Mouse (Mus musculus): ENCODE measurements around the gene Diablo. TPM values are rescaled to one million over a fixed set of nuclear protein-coding genes. Genes with fewer than 3 reads are reported as not detected.
"Not testable (repeated sequence)": the region's sequence is repeated elsewhere in the genome, so short reads cannot be mapped to it uniquely, and the experiment has no call there.

The Diablo gene
- total RNA-seq (2014; fragmentation: Nextera tagmentation) (29.0 and 61.6 TPM in 2 replicates), total RNA-seq (2017) (54.6 and 62.5 TPM in 2 replicates)

GRCm38 (mm10) chr5:123523692-123524392 lies at the start of gene Diablo:
Gene Diablo, minus strand, starts transcription at chr5:123524176.
- peak; percentile 94 for ATAC-seq (replicated peaks; ENCODE audit: poor library complexity, severe bottlenecking)

GRCm38 (mm10) chr5:123573362-123573761 lies 49.4 kb upstream of the Diablo start:
- no peak for ATAC-seq (replicated peaks; ENCODE audit: poor library complexity, severe bottlenecking)

- peak; percentile 96 for ATAC-seq (replicated peaks; ENCODE audit: poor library complexity, severe bottlenecking)
Observed at GRCm38 (mm10) chr5:123572357-123573186, 48.6 kb upstream of the Diablo start, which contains the start of gene Vps33a. Gene Vps33a, minus strand, starts transcription at chr5:123573038.

- ATAC-seq (replicated peaks; ENCODE audit: poor library complexity, severe bottlenecking): no peak
Observed at GRCm38 (mm10) chr5:123561128-123561527, 37.2 kb upstream of the Diablo start.

GRCm38 (mm10) chr5:123559588-123559987 lies 35.6 kb upstream of the Diablo start:
- no peak for ATAC-seq (replicated peaks; ENCODE audit: poor library complexity, severe bottlenecking)

- no peak for ATAC-seq (replicated peaks; ENCODE audit: poor library complexity, severe bottlenecking)
Observed at GRCm38 (mm10) chr5:123556451-123556850, 32.5 kb upstream of the Diablo start.

GRCm38 (mm10) chr5:123555693-123556092 lies 31.7 kb upstream of the Diablo start:
- ATAC-seq (replicated peaks; ENCODE audit: poor library complexity, severe bottlenecking): no peak

- no peak for ATAC-seq (replicated peaks; ENCODE audit: poor library complexity, severe bottlenecking)
Observed at GRCm38 (mm10) chr5:123533801-123534200, 9.8 kb upstream of the Diablo start.

- ATAC-seq (replicated peaks; ENCODE audit: poor library complexity, severe bottlenecking): no peak
Observed at GRCm38 (mm10) chr5:123530056-123530455, 6.1 kb upstream of the Diablo start.

GRCm38 (mm10) chr5:123528641-123529040 lies 4.7 kb upstream of the Diablo start:
- ATAC-seq (replicated peaks; ENCODE audit: poor library complexity, severe bottlenecking): no peak

- no peak for ATAC-seq (replicated peaks; ENCODE audit: poor library complexity, severe bottlenecking)
Observed at GRCm38 (mm10) chr5:123525916-123526495, 2.0 kb upstream of the Diablo start.

GRCm38 (mm10) chr5:123525281-123525680 lies 1.3 kb upstream of the Diablo start, which contains the start of gene Gm49027:
Gene Gm49027, minus strand, starts transcription at chr5:123525488.
- no peak for ATAC-seq (replicated peaks; ENCODE audit: poor library complexity, severe bottlenecking)

GRCm38 (mm10) chr5:123524393-123524750 lies 396 bp upstream of the Diablo start:
- ATAC-seq (replicated peaks; ENCODE audit: poor library complexity, severe bottlenecking): peak; percentile 80

- ATAC-seq (replicated peaks; ENCODE audit: poor library complexity, severe bottlenecking): no peak
Observed at GRCm38 (mm10) chr5:123522166-123522565, 1.8 kb downstream of the Diablo start.

GRCm38 (mm10) chr5:123521621-123522020 lies 2.4 kb downstream of the Diablo start:
- ATAC-seq (replicated peaks; ENCODE audit: poor library complexity, severe bottlenecking): no peak

- no peak for ATAC-seq (replicated peaks; ENCODE audit: poor library complexity, severe bottlenecking)
Observed at GRCm38 (mm10) chr5:123520666-123521065, 3.3 kb downstream of the Diablo start.

GRCm38 (mm10) chr5:123514871-123515270 lies 9.1 kb downstream of the Diablo start:
- ATAC-seq (replicated peaks; ENCODE audit: poor library complexity, severe bottlenecking): no peak

GRCm38 (mm10) chr5:123512102-123512501 lies 11.9 kb downstream of the Diablo start:
- no peak for ATAC-seq (replicated peaks; ENCODE audit: poor library complexity, severe bottlenecking)

GRCm38 (mm10) chr5:123511426-123511825 lies 12.6 kb downstream of the Diablo start:
- not testable (repeated sequence) for ATAC-seq (replicated peaks; ENCODE audit: poor library complexity, severe bottlenecking)

- no peak for ATAC-seq (replicated peaks; ENCODE audit: poor library complexity, severe bottlenecking)
Observed at GRCm38 (mm10) chr5:123510160-123510559, 13.8 kb downstream of the Diablo start, which contains the start of gene B3gnt4. Gene B3gnt4, plus strand, starts transcription at chr5:123510460.

- no peak for ATAC-seq (replicated peaks; ENCODE audit: poor library complexity, severe bottlenecking)
Observed at GRCm38 (mm10) chr5:123508921-123509320, 15.1 kb downstream of the Diablo start.
